Mouse (Mus musculus) retina, postnatal 7 days (tissue): ENCODE results near the gene Ugt2b38.
"Not testable (repeated sequence)": the region's sequence is repeated elsewhere in the genome, so short reads cannot be mapped to it uniquely, and the experiment has no call there.

Experiments used
- DNase-seq: peaks from one replicate; pipeline ENCODE4 v3.0.0-alpha.2; 2012; ENCODE audit warnings: low read depth, low spot score

Gene Ugt2b38

DNA sequence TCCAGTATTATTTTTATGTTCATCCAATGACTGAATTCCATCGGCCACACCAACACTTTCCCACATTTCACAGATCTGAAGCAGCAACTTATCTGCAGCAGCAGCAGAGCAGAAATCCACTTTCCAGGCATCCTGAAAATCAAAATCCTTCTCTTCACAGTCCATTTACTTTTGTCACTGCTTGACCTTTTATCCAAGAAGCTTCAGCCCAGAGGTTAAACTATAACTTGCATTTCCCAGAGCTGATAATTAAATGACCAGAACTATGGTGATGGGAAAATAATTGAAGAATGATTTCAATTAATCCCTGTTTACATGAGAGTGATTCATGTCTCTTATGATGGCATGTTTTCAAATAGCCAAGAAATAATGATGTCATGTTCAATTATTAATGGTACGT is at the start of gene Ugt2b38:
Gene Ugt2b38, minus strand, starts transcription at position 163 of the 400 bp plus-strand sequence.
- not testable (repeated sequence) for DNase-seq

DNA sequence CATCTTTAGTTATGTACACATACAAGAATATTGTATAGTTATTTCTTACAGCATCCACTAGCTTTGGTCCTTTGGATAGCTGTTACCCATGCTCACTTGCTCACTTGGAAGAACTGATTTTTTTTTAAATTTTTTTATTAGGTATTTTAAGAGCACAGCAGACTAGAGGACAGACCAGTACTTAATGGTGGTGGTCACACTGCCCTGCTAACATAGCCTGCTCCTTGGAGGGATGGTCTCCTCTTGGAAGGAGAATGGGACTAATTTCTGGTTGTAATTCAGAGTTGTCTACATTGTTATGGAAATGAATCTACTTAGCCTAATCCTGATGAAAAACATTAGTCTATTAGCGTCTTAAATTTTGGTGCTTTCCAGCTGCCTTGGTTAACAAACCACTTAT is 34.8 kb upstream of the Ugt2b38 start:
- DNase-seq, result no peak

DNA sequence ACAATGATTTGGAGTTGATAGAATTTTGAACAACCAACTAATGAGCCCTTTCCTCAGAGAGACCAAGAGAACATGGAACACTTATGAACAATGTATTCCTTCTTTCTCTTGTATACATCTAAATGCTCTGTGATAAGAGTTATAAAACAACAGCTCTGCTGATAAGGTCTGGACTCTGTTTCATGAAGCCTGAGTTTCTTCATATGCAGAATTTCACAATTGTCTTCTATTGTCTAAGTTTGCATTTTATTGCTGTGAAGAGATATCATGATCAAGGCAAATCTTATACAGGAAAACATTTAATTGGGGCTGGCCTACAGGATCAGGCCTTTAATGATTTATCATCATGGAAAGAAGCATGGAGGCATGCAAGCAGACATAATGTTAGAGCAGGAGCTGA is 33.7 kb upstream of the Ugt2b38 start:
- DNase-seq, result no peak

DNA sequence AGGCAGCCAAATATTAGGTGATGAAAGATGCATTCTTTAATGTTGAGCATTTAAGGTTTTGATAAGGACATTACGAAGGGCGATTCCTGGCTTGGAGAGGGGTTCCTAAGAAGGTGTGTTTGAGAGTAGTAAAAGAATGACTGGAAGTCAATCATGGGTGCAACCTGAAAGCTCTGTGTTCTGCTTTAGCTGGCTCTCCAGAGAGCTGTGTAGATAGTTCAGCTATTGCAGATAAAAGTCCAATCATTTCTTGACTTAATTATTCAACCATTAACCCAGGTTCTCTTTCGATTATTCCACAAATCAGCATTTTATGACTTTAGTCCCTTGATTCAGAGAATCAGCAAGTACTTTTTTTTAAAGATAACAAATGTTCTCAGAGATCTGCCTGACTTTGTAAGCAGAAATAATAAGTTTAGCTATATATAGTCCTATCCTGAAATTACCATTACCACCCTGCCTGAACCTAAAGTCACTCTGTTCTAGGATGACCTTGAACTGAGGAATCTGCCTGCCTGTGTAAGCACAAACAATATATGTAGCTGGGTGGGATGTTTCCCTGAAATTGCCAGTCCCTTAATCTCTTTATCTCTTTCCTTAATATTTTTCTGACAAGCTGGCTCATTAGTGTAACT is 32.3 kb upstream of the Ugt2b38 start:
- no peak for DNase-seq

DNA sequence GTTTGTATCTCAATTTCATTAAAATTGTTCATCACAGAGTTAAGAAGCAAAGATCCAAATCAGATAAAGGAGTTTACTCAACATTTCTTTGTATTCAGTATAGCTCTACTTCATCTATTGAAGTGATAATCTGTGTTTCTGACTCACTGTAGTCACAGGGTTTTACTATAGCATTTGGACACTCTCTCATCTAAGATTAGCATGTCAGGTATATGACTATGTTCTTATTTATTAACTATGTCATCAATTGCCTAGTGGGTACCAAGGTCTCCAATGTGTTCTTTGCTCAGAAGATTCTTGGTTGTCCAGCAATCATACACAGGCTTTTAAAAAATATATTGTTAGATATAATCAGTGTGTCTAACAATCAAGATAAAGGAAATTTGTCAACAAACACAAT is 31.5 kb upstream of the Ugt2b38 start:
- DNase-seq, result no peak

DNA sequence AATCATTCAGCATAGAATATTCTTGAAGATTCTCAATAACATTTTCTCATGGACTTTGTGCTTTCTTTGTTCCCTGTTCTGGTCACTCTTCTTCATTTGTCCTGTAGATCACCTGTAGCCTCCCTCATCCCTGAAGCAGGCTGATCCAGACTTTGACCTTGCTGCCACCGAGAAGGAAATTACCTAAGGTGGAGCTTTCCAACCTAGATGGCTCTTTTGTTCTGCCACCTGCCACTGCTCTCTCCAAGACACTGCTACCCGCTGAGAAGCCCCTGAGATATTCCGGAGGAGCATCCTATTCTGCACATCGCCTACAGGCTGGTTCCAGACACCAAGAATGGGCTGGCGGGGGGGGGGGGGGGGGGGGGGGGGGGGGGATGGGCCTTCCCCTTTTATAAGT is 28.5 kb upstream of the Ugt2b38 start:
- DNase-seq, result not testable (repeated sequence)

DNA sequence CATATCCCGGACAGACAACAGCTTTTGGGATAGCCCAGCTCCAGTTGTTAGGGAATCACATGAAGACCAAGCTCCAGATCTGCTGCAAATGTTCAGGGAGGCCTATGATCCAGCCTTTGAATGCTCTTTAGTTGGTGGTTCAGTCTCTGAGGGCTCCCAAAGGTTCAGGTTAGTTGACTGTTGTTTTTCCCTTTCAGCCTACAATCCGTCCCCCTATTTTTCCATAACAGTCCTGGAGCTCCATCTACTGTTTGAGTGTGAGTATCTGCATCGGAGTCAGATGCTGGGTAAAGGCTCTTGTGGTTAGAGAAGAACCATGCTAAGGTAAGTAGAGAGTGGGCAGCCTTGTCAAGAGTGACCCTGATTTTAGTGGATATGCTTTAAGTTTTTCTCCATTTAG is 12.3 kb upstream of the Ugt2b38 start:
- no peak for DNase-seq

DNA sequence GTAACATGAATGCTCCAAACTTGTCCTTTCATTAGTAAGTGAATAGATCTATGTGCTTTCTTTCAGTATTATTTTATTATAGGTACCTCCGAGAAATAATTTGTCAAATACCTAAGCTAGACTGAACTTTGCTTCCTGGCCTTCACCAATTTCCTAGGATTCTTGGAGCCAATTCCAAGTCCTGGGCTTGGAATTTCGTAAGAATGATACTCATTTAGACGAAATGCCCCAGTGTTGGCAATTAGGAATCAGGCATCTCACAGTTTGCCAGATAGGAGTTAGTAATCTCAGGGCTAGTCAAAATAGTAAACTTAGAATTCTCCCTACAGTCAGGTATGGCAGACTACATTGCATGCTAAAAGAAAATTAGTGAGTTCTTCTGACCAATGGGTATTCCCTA is 1.7 kb upstream of the Ugt2b38 start:
- no peak for DNase-seq

DNA sequence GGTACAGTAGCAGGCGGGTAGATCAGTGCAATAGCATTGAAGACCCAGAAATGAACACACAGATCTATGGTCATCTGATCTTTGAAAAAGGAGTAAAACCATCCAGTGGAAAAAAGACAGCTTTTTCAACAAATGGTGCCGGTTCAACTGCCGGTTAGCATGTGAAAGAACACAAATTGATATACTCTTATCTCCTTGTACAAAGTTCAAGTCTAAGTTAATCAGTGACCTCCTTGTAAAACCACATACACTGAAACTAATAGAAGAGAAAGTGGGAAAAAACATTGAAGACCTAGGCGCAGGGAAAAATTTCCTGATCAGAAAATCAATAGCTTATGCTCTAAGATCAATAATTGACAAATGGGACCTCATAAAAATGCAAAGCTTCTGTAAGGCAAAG is 27.0 kb downstream of the Ugt2b38 start:
- DNase-seq, result no peak

DNA sequence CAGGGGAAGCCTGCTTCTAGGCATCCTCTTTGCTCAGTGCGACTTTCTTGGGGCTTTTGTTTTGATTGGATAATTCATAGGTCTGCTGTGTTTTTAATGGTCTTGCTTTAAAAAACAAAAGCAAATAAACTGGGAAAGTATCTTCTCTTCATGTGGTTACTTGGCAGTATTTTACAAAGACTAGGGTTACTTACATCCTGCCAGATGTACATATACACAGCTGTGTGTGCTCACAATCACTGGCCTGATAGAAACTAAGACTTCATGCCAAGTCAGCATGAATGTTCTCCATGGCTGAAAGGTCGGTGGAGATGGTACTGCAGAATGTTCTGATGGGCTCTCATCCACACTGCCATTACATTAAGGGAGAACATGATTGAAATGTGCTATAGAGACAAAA is 33.2 kb downstream of the Ugt2b38 start:
- DNase-seq, result no peak

DNA sequence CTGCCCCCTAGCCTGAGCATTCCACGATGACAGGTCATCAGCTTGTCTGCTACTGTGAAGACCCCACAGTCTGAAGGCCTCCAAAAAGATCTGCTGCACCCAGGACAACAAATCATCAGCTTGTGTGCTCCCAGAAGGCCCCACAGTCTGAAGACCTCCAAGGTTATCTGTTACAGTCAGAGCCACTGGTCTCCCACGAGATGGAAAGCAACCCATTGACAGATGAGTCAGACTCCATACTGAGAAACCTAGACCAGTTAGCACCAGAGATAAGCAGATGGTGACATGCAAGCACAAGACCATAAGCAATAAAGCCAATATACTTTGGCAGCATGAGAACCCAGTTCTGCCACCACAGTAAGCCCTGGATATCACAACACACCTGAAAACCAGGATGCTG is 43.8 kb downstream of the Ugt2b38 start:
- no peak for DNase-seq

DNA sequence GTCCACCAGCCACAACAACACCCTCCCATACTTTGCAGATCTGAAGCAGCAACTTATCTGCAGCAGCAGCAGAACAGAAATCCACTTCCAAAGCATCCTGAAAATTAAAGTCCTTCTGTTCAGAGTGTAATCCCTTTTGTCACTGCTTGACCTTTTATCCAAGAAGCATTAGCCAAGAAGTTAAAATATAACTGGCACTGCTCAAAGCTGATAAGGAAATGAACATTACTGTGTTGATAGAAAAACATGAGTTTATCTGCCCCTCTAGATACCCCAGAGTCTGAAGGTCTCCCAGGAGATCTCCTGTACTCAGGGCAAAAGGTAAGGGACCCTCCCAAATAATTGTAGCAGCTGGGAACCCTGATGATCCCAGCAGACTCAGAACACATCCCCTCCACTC is 44.2 kb downstream of the Ugt2b38 start:
- DNase-seq, result no peak

DNA sequence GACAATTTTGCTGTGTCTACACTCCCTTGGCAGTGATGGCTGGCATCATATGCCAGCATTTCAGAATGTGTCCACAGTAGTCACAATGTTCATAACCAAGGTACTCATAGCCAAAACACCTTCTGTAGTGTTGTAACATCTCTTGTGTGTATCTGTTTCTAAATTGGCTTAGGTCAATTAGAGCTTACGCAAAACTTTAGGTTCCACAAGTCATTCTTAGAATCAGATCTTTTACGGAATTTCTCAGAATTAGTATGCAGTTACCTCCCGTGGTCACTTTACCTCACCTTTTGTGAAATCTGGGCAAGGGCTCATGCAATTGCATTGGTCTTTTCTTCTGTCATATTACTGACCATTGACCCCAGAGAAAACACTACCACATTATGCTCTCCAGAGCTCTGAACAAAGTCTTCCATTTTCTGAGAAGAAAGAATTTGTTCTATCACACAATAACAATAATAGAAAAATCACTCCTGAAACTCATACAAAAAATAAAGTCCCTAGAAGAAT is 48.1 kb downstream of the Ugt2b38 start:
- DNase-seq, result no peak

DNA sequence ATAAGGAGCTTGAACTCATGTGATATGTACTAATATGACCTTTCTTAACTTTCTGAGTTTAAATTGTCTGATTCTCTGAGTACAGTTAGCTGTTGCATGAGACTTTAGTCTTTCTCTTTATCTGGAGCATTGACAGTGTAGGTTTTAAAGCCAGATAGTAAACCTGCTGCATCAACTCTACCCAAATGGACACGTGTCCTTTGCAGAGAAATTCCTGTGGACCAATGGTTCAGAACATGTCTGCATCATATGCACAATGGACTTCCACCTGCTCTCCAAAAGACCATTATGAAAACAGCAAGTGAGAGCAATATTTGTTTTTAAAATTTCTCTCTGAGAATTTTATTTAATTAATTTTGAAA is 50.5 kb downstream of the Ugt2b38 start:
- DNase-seq, result no peak

DNA sequence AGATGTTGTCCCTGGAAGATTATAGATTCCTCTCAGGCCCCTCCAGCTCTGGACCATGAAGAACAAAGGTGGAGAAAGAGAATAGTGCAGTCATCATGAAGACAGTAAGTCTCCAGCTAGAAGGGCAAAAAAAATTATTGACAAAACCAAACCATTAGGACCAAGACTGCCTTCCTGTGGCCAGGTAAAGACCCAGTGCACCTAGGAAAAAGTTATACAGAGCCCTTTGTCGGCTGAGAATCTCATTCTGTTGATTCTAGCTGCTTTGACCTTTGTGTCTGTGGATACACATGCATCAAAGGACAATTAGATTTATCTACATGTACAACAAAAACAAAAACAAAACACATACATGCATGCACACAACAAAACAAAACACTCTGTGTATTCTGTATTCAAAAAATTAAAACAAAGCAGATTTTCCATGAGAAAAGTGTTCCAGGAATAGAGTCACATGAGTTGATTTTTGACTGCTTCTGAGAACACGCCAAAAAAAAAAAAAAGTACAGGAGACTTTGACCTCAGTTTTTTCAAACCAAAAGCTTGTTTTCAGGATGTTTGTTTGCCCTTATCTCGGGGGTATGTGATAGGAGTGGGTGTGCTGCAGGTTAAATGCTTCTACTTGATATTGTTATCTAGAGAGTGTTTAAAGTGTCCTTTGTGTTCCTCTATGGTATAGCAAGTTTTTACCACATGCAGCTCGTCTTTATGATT is 51.1 kb downstream of the Ugt2b38 start:
- not testable (repeated sequence) for DNase-seq
